Mouse (Mus musculus) spleen, adult 2 months (tissue): ENCODE data around the gene Eef1akmt3. TPM values are rescaled to one million over a fixed set of nuclear protein-coding genes. Genes with fewer than 3 reads are reported as not detected.

Experiments used
- DNase-seq, 2 experiments: peaks; one replicate each; pipeline versions ENCODE4 v3.0.0 to v3.0.0-alpha.2; 2012 to 2021; ENCODE audit warnings: low spot score in 2 of 2, low read depth in 1 of 2
- H3K27ac ChIP-seq: fragments of 200-500 bp; 2 replicates; pipeline ENCODE4 v1.5.1; 2012; ENCODE audit warnings: low read length, inconsistent platforms; ENCODE audit not compliant: insufficient read depth
- H3K27me3 ChIP-seq: fragments of 200-500 bp; 2 replicates; pipeline ENCODE4 v1.6.1; 2012; ENCODE audit warnings: mild to moderate bottlenecking, moderate library complexity, low read length, inconsistent platforms; ENCODE audit not compliant: control insufficient read depth, insufficient read depth
- H3K36me3 ChIP-seq: fragments of 200-500 bp; 2 replicates; pipeline ENCODE4 v1.6.1; 2012; ENCODE audit warnings: mild to moderate bottlenecking, low read length, inconsistent platforms; ENCODE audit not compliant: control insufficient read depth, insufficient read depth
- H3K4me1 ChIP-seq: fragments of 200-500 bp; 2 replicates; pipeline ENCODE4 v1.6.1; 2011; ENCODE audit warnings: inconsistent platforms; ENCODE audit not compliant: control insufficient read depth, insufficient read depth, insufficient read length
- H3K4me3 ChIP-seq: fragments of 200-500 bp; 2 replicates; pipeline ENCODE4 v1.5.1; 2011; ENCODE audit warnings: mild to moderate bottlenecking, inconsistent platforms; ENCODE audit not compliant: insufficient read depth, insufficient read length; ENCODE audit errors: extremely low read depth
- CTCF ChIP-seq: fragments of 200-500 bp; IDR thresholded peaks from 2 replicates; pipeline ENCODE4 v1.5.1; 2011; ENCODE audit warnings: mild to moderate bottlenecking, inconsistent platforms; ENCODE audit not compliant: insufficient read depth, insufficient read length, insufficient replicate concordance; ENCODE audit errors: extremely low read depth
- POLR2A ChIP-seq: fragments of 200-500 bp; IDR thresholded peaks from 2 replicates; pipeline ENCODE4 v1.6.1; 2011; ENCODE audit warnings: low read depth, low read length, inconsistent platforms
- WGBS: fragments of 180-500 bp; shearing (Covaris S2); methylation state at CpG from one replicate; pipeline ENCODE4 v1.1.7; 2018; 5-methylcytosine and 5-hydroxymethylcytosine counted together
- polyA plus RNA-seq: library from polyadenylated mRNA; depleted of rRNA; stranded (reverse); fragments of >200 nt; gene quantifications from 2 replicates; pipeline ENCODE4 v1.2.3, GENCODE M21; 2012; rRNA removed

Eef1akmt3 gene
- polyA plus RNA-seq = 0.35 and 0.42 TPM in 2 replicates

GRCm38 (mm10) chr10:127041274-127041766 lies at the start of gene Eef1akmt3, which contains the start of gene Mettl1:
Gene Eef1akmt3, minus strand, starts transcription at chr10:127041513.
Gene Mettl1, plus strand, starts transcription at chr10:127041414.
- TF ChIP-seq POLR2A = no peak
- no peak for TF ChIP-seq CTCF
- Histone ChIP-seq H3K36me3 (peaks cover 3% of the 10 kb centered on the region), H3K27ac (no peak within 1 kb of the TSS), H3K4me3 (peak within 1 kb of the TSS; percentile 75), H3K27me3 (peaks cover 9% of the 10 kb centered on the region; the same call in 1 of the 2 replicates), H3K4me1 (peaks cover 5% of the 10 kb centered on the region)
- WGBS = under 1% methylated on average over 28 of the region's 28 CpGs
- DNase-seq = no peak

- Histone ChIP-seq H3K4me3 (no peak overlapping the region), H3K4me1 (peaks cover 4% of the 10 kb centered on the region; the same call in 1 of the 2 replicates), H3K27me3 (no peaks in the 10 kb centered on the region), H3K27ac (no peak overlapping the region), H3K36me3 (peaks cover 43% of the 10 kb centered on the region)
- WGBS = 93% methylated on average over 57 of the region's 57 CpGs
- TF ChIP-seq POLR2A (no peak), CTCF (no peak)
- no peak for DNase-seq
Measured at GRCm38 (mm10) chr10:127090560-127091411, 49.5 kb upstream of the Eef1akmt3 start.

- DNase-seq = no peak
- Histone ChIP-seq H3K27ac (no peak overlapping the region), H3K27me3 (no peaks in the 10 kb centered on the region), H3K36me3 (peaks cover 30% of the 10 kb centered on the region), H3K4me1 (no peaks in the 10 kb centered on the region), H3K4me3 (no peak overlapping the region)
- 86% methylated on average over 6 of the region's 6 CpGs for WGBS
- no peak for TF ChIP-seq CTCF
- TF ChIP-seq POLR2A = no peak
Measured at GRCm38 (mm10) chr10:127085633-127086032, 44.3 kb upstream of the Eef1akmt3 start.

- H3K27ac ChIP-seq = no peak overlapping the region
- WGBS = 90% methylated on average over 9 of the region's 9 CpGs
- no peak for DNase-seq
- no peak overlapping the region for H3K4me3 ChIP-seq
- TF ChIP-seq POLR2A (no peak), CTCF (no peak)
- no peaks in the 10 kb centered on the region for H3K4me1 ChIP-seq
- peaks cover 31% of the 10 kb centered on the region for H3K36me3 ChIP-seq
- no peaks in the 10 kb centered on the region for H3K27me3 ChIP-seq
Measured at GRCm38 (mm10) chr10:127085052-127085451, 43.7 kb upstream of the Eef1akmt3 start.

- no peaks in the 10 kb centered on the region for H3K27me3 ChIP-seq
- H3K4me3 ChIP-seq = no peak overlapping the region
- peaks cover 36% of the 10 kb centered on the region for H3K36me3 ChIP-seq
- H3K27ac ChIP-seq = no peak overlapping the region
- TF ChIP-seq POLR2A (no peak), CTCF (no peak)
- no peak for DNase-seq
- 90% methylated on average over 5 of the region's 5 CpGs for WGBS
- no peaks in the 10 kb centered on the region; the same call in 1 of the 2 replicates for H3K4me1 ChIP-seq
Measured at GRCm38 (mm10) chr10:127083915-127084306, 42.6 kb upstream of the Eef1akmt3 start.

GRCm38 (mm10) chr10:127083292-127083914 lies 42.1 kb upstream of the Eef1akmt3 start:
- no peak overlapping the region for H3K27ac ChIP-seq
- 81% methylated on average over 8 of the region's 8 CpGs for WGBS

More at GRCm38 (mm10) chr10:127083292-127083914, 42.1 kb upstream of the Eef1akmt3 start:
- DNase-seq = no peak
- Histone ChIP-seq H3K27me3 (no peaks in the 10 kb centered on the region), H3K4me1 (no peaks in the 10 kb centered on the region; the same call in 1 of the 2 replicates), H3K4me3 (no peak overlapping the region), H3K36me3 (peaks cover 35% of the 10 kb centered on the region)
- no peak for TF ChIP-seq POLR2A
- no peak for TF ChIP-seq CTCF
